Mouse (Mus musculus) MEL (cell line): ENCODE measurements at regions not wholly inside any gene's neighbourhood (a gene's known extent, or its start where the extent isn't known, plus 50 kb on each side); places are given as distances from the start of the nearest gene placed in this dataset.

Experiments
- DNase-seq: peaks from one replicate; pipeline ENCODE4 v3.0.0; 2011; ENCODE audit warnings: low read depth, low spot score
- H3K27ac ChIP-seq: 2 replicates; pipeline ENCODE4 v1.5.1; 2012; ENCODE audit warnings: low read depth, mild to moderate bottlenecking, control low read depth, low read length, moderate library complexity; ENCODE audit not compliant: control insufficient read depth
- H3K27me3 ChIP-seq, 2 experiments: fragments of 150-350 bp in 1 of 2; sonication (generic) in 1 of 2; 2 replicates each; pipeline ENCODE4 v1.6.1; 2012; ENCODE audit warnings: low read length in 2 of 2, mild to moderate bottlenecking in 2 of 2, improper control_type of control experiment in 1 of 2, moderate library complexity in 1 of 2; ENCODE audit not compliant: insufficient read depth in 2 of 2, control insufficient read depth in 1 of 2
- H3K36me3 ChIP-seq, 2 experiments: 2 replicates each; pipeline ENCODE4 v1.6.1; 2012 to 2014; ENCODE audit warnings: low read length in 2 of 2, improper control_type of control experiment in 1 of 2, inconsistent platforms in 1 of 2, mild to moderate bottlenecking in 1 of 2; ENCODE audit not compliant: insufficient read depth in 2 of 2, control insufficient read depth in 1 of 2
- H3K4me1 ChIP-seq, 2 experiments: fragments of 150-350 bp in 1 of 2; sonication (generic) in 1 of 2; 2 replicates each; pipeline ENCODE4 v1.6.1; 2012; ENCODE audit warnings: low read length in 2 of 2, improper control_type of control experiment in 1 of 2, mild to moderate bottlenecking in 1 of 2; ENCODE audit not compliant: insufficient read depth in 2 of 2, control insufficient read depth in 1 of 2
- H3K4me3 ChIP-seq, 2 experiments: fragments of 150-350 bp in 1 of 2; sonication (generic) in 1 of 2; 2 replicates each; pipeline ENCODE4 v1.5.1; 2012; ENCODE audit warnings: low read depth in 2 of 2, low read length in 2 of 2, mild to moderate bottlenecking in 2 of 2, moderate library complexity in 2 of 2, control low read depth in 1 of 2, improper control_type of control experiment in 1 of 2; ENCODE audit not compliant: control insufficient read depth in 1 of 2, insufficient read depth in 1 of 2
- H3K79me2 ChIP-seq: 2 replicates; pipeline ENCODE4 v1.6.1; 2012; ENCODE audit warnings: mild to moderate bottlenecking, low read length, moderate library complexity; ENCODE audit not compliant: control insufficient read depth, poor library complexity, insufficient read depth
- H3K9ac ChIP-seq: 2 replicates; pipeline ENCODE4 v1.6.1; 2012; ENCODE audit warnings: low read depth, mild to moderate bottlenecking, control low read depth, low read length, moderate library complexity; ENCODE audit not compliant: control insufficient read depth, poor library complexity, severe bottlenecking
- H3K9me3 ChIP-seq: fragments of 150-350 bp; sonication (generic); replicated peaks from 2 replicates; pipeline ENCODE4 v1.6.1; 2012; ENCODE audit warnings: mild to moderate bottlenecking, low read length, improper control_type of control experiment, moderate library complexity; ENCODE audit not compliant: insufficient read depth
- BHLHE40 ChIP-seq: IDR thresholded peaks from 2 replicates; pipeline ENCODE4 v1.6.1; 2012; ENCODE audit warnings: low read depth, mild to moderate bottlenecking, inconsistent platforms, low read length, improper control_type of control experiment, borderline replicate concordance
- CHD2 ChIP-seq: IDR thresholded peaks from 2 replicates; pipeline ENCODE4 v1.6.1; 2011; ENCODE audit warnings: low read length, improper control_type of control experiment
- CTCF ChIP-seq, 3 experiments: IDR thresholded peaks in 2 of 3; conservative IDR thresholded peaks in 1 of 3; 2 replicates each; pipeline ENCODE4 v1.5.1; 2011 to 2012; ENCODE audit warnings: low read length in 3 of 3, low read depth in 2 of 3, mild to moderate bottlenecking in 2 of 3, improper control_type of control experiment in 1 of 3, inconsistent platforms in 1 of 3, mixed read lengths in 1 of 3, moderate library complexity in 1 of 3; ENCODE audit not compliant: control insufficient read depth in 1 of 3, insufficient read depth in 1 of 3, poor library complexity in 1 of 3, severe bottlenecking in 1 of 3
- E2F4 ChIP-seq: IDR thresholded peaks from 2 replicates; pipeline ENCODE4 v1.6.1; 2011; ENCODE audit warnings: low read depth, low read length, improper control_type of control experiment, borderline replicate concordance
- ELF1 ChIP-seq: IDR thresholded peaks from 2 replicates; pipeline ENCODE4 v1.6.1; 2014; ENCODE audit warnings: low read depth, mild to moderate bottlenecking, inconsistent platforms, low read length, improper control_type of control experiment, moderate library complexity
- EP300 ChIP-seq, 2 experiments: IDR thresholded peaks; 2 replicates each; pipeline ENCODE4 v1.6.1; 2011; ENCODE audit warnings: improper control_type of control experiment in 2 of 2, low read length in 2 of 2, low read depth in 1 of 2, mild to moderate bottlenecking in 1 of 2
- ETS1 ChIP-seq: IDR thresholded peaks from 2 replicates; pipeline ENCODE4 v1.6.1; 2012; ENCODE audit warnings: low read depth, mild to moderate bottlenecking, inconsistent platforms, low read length, improper control_type of control experiment, moderate library complexity
- GABPA ChIP-seq: IDR thresholded peaks from 2 replicates; pipeline ENCODE4 v1.6.1; 2012; ENCODE audit warnings: low read depth, mild to moderate bottlenecking, inconsistent platforms, low read length, improper control_type of control experiment, moderate library complexity
- GATA1 ChIP-seq: IDR thresholded peaks from 2 replicates; pipeline ENCODE4 v1.6.1; 2011; ENCODE audit warnings: low read depth, low read length, improper control_type of control experiment
- MEF2A ChIP-seq: IDR thresholded peaks from 2 replicates; pipeline ENCODE4 v1.6.1; 2014; ENCODE audit warnings: low read depth, mild to moderate bottlenecking, inconsistent platforms, low read length, improper control_type of control experiment; ENCODE audit not compliant: poor library complexity, insufficient replicate concordance, severe bottlenecking; ENCODE audit errors: extremely low read depth
- MXI1 ChIP-seq: IDR thresholded peaks from 2 replicates; pipeline ENCODE4 v1.6.1; 2011; ENCODE audit warnings: mild to moderate bottlenecking, low read depth, low read length, improper control_type of control experiment
- NELFE ChIP-seq: IDR thresholded peaks from 2 replicates; pipeline ENCODE4 v1.6.1; 2011; ENCODE audit warnings: low read depth, low read length, improper control_type of control experiment
- POLR2A ChIP-seq, 2 experiments: IDR thresholded peaks; 2 replicates each; pipeline ENCODE4 v1.6.1; 2011 to 2012; ENCODE audit warnings: low read length in 2 of 2, mild to moderate bottlenecking in 2 of 2, control low read depth in 1 of 2, improper control_type of control experiment in 1 of 2, low read depth in 1 of 2, moderate library complexity in 1 of 2; ENCODE audit not compliant: control insufficient read depth in 1 of 2, insufficient read depth in 1 of 2, poor library complexity in 1 of 2
- POLR2AphosphoS2 ChIP-seq: IDR thresholded peaks from 2 replicates; pipeline ENCODE4 v1.6.1; 2011; ENCODE audit warnings: low read length, improper control_type of control experiment
- POLR2AphosphoS5 ChIP-seq: IDR thresholded peaks from 2 replicates; pipeline ENCODE4 v1.6.1; 2012; ENCODE audit warnings: low read depth, borderline replicate concordance, mild to moderate bottlenecking, inconsistent platforms, low read length, moderate library complexity, mixed read lengths
- RAD21 ChIP-seq: IDR thresholded peaks from 2 replicates; pipeline ENCODE4 v1.6.1; 2011; ENCODE audit warnings: mild to moderate bottlenecking, low read depth, low read length, improper control_type of control experiment
- SIN3A ChIP-seq: IDR thresholded peaks from 2 replicates; pipeline ENCODE4 v1.6.1; 2012; ENCODE audit warnings: low read length, improper control_type of control experiment, inconsistent platforms
- SMC3 ChIP-seq: IDR thresholded peaks from 2 replicates; pipeline ENCODE4 v1.6.1; 2011; ENCODE audit warnings: low read depth, low read length, improper control_type of control experiment
- TAL1 ChIP-seq: IDR thresholded peaks from 2 replicates; pipeline ENCODE4 v1.6.1; 2012; ENCODE audit warnings: mild to moderate bottlenecking, inconsistent platforms, low read length, moderate library complexity, mixed read lengths
- TBP ChIP-seq: IDR thresholded peaks from 2 replicates; pipeline ENCODE4 v1.8.0; 2011; ENCODE audit warnings: low read depth, low read length, improper control_type of control experiment
- UBTF ChIP-seq: IDR thresholded peaks from 2 replicates; pipeline ENCODE4 v1.6.1; 2012; ENCODE audit warnings: low read depth, mild to moderate bottlenecking, inconsistent platforms, low read length, improper control_type of control experiment, moderate library complexity, borderline replicate concordance; ENCODE audit not compliant: insufficient read depth
- USF1 ChIP-seq: IDR thresholded peaks from 2 replicates; pipeline ENCODE4 v1.6.1; 2014; ENCODE audit warnings: low read depth, mild to moderate bottlenecking, inconsistent platforms, low read length, improper control_type of control experiment, moderate library complexity
- USF2 ChIP-seq, 2 experiments: IDR thresholded peaks; 2 replicates each; pipeline ENCODE4 v1.6.1; 2011 to 2012; ENCODE audit warnings: improper control_type of control experiment in 2 of 2, low read length in 2 of 2, borderline replicate concordance in 1 of 2, inconsistent platforms in 1 of 2, low read depth in 1 of 2, mild to moderate bottlenecking in 1 of 2; ENCODE audit not compliant: insufficient read depth in 1 of 2
- ZC3H11A ChIP-seq: IDR thresholded peaks from 2 replicates; pipeline ENCODE4 v1.6.1; 2012; ENCODE audit warnings: low read depth, mild to moderate bottlenecking, inconsistent platforms, low read length, improper control_type of control experiment
- ZNF384 ChIP-seq: IDR thresholded peaks from 2 replicates; pipeline ENCODE4 v1.6.1; 2012; ENCODE audit warnings: low read depth, mild to moderate bottlenecking, inconsistent platforms, low read length, improper control_type of control experiment

DNA sequence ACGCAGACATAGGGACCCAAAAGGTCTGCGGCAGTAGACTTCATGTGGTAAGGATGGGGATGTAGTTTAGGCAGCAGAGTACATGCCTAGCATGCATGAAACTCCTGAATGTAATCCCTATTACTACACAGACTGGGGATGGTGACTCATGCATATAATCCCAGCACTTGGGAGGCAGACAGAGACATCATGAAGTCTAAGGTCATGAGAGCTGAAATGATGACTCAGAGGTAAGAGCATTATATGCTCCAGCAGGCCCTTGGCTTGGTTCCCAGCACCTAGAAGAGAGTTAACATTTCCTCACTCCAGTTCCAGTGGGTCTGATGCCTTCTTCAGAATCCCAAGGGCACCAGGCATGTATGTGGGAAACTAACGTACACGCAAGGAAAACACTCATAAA, 412.2 kb downstream of the 1810013L24Rik start:
- Histone ChIP-seq H3K4me3 (no peak overlapping the region), H3K27me3 (no peaks in the 10 kb centered on the region), H3K9ac (no peak overlapping the region), H3K9me3 (no peaks in the 10 kb centered on the region), H3K79me2 (no peaks in the 10 kb centered on the region), H3K4me1 (no peaks in the 10 kb centered on the region), H3K36me3 (no peaks in the 10 kb centered on the region), H3K27ac (no peak overlapping the region)
- TF ChIP-seq SIN3A: no peak
- no peak for TF ChIP-seq MEF2A
- no peak for TF ChIP-seq CHD2
- no peak for TF ChIP-seq NELFE
- no peak for TF ChIP-seq RAD21
- no peak for TF ChIP-seq ELF1
- no peak for TF ChIP-seq EP300 (IDR thresholded peaks at IDR 0.05; ENCODE audit: low read depth in 1 of 2, low read length in 2 of 2)
- no peak for TF ChIP-seq POLR2AphosphoS5
- TF ChIP-seq CTCF (IDR thresholded peaks at IDR 0.05 in 2 of 3, conservative IDR thresholded peaks at IDR 0.05 in 1 of 3; ENCODE audit: control insufficient read depth in 1 of 3, insufficient read depth in 1 of 3, low read depth in 2 of 3, low read length in 3 of 3, poor library complexity in 1 of 3, severe bottlenecking in 1 of 3): no peak
- no peak for TF ChIP-seq GABPA
- TF ChIP-seq GATA1: no peak
- no peak for TF ChIP-seq TAL1
- TF ChIP-seq ETS1: no peak
- TF ChIP-seq UBTF: no peak
- no peak for DNase-seq

DNA sequence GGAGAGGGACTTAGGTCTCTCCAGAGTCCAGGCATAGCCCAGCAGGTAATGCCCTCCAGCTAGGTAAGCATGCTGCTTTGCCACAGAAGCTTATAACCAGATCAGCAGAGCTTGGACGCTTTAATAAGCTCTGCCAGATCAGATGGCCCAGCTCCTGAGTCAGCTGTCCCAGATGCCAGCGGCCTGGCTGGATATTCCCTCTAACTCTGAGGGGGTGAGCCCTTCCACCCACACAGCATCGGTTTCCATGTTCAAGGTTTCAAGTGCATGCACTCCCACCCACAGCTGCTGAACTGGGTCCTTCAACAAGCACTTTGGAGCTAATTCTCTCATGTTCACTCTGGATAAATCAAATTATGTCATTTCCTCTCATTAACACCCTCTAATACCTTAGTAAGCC, 417.3 kb downstream of the 1810013L24Rik start:
- no peaks in the 10 kb centered on the region for H3K9me3 ChIP-seq
- no peak overlapping the region for H3K9ac ChIP-seq
- no peak for TF ChIP-seq UBTF
- no peak for TF ChIP-seq TBP
- TF ChIP-seq SMC3: no peak
- TF ChIP-seq POLR2AphosphoS5: no peak
- no peaks in the 10 kb centered on the region for H3K79me2 ChIP-seq
- H3K27ac ChIP-seq: no peak overlapping the region
- H3K36me3 ChIP-seq: no peaks in the 10 kb centered on the region
- DNase-seq: no peak
- H3K4me1 ChIP-seq: no peaks in the 10 kb centered on the region
- no peak overlapping the region for H3K4me3 ChIP-seq
- no peaks in the 10 kb centered on the region for H3K27me3 ChIP-seq

DNA sequence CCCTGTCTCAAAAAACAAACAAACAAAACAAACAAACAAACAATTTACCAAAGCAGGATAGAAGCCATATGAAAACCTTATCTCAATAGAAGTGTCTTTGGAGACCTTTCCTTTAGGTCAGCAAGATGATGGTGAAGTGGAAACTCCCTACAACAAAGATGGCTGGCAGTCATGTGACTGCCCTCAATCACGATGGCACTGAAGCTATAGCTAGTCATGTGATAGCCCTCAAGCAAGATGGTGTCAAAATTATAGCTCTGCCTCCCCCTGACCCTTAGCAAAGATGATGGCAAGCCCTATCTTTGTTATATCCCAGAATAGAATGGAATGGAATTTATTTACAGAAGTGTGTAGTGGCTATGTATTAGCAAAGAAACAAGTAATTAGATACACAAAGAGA, 423.2 kb downstream of the 1810013L24Rik start:
- no peak for DNase-seq
- no peaks in the 10 kb centered on the region for H3K27me3 ChIP-seq
- H3K4me3 ChIP-seq: no peak overlapping the region
- H3K27ac ChIP-seq: no peak overlapping the region
- TF ChIP-seq ELF1: no peak
- no peak for TF ChIP-seq TAL1
- TF ChIP-seq CTCF (IDR thresholded peaks at IDR 0.05 in 2 of 3, conservative IDR thresholded peaks at IDR 0.05 in 1 of 3; ENCODE audit: control insufficient read depth in 1 of 3, insufficient read depth in 1 of 3, low read depth in 2 of 3, low read length in 3 of 3, poor library complexity in 1 of 3, severe bottlenecking in 1 of 3): no peak
- no peak for TF ChIP-seq POLR2AphosphoS2
- no peak for TF ChIP-seq E2F4
- TF ChIP-seq BHLHE40: no peak
- no peak for TF ChIP-seq MXI1
- no peak for TF ChIP-seq USF2 (IDR thresholded peaks at IDR 0.05; ENCODE audit: borderline replicate concordance in 1 of 2, insufficient read depth in 1 of 2, low read depth in 1 of 2, low read length in 2 of 2)
- TF ChIP-seq ZNF384: no peak
- TF ChIP-seq CHD2: no peak
- no peak for TF ChIP-seq USF1
- no peak for TF ChIP-seq POLR2A (IDR thresholded peaks at IDR 0.05; ENCODE audit: control insufficient read depth in 1 of 2, insufficient read depth in 1 of 2, low read depth in 1 of 2, low read length in 2 of 2, poor library complexity in 1 of 2)
- TF ChIP-seq ZC3H11A: no peak
- TF ChIP-seq POLR2AphosphoS5: no peak
- no peaks in the 10 kb centered on the region for H3K9me3 ChIP-seq
- H3K36me3 ChIP-seq: no peaks in the 10 kb centered on the region
- no peak overlapping the region for H3K9ac ChIP-seq
- H3K4me1 ChIP-seq: no peaks in the 10 kb centered on the region
- H3K79me2 ChIP-seq: no peaks in the 10 kb centered on the region
